Mouse (Mus musculus) limb, embryonic 13.5 days (tissue): ENCODE results near the gene Naa15. TPM values are rescaled to one million over a fixed set of nuclear protein-coding genes. Genes with fewer than 3 reads are reported as not detected.

Experiments used
- ATAC-seq: fragments of 200-750 bp; cut with Nextera tagmentation; 2 replicates; pipeline ENCODE4 v1.8.0; 2017; ENCODE audit warnings: low read depth, moderate number of reproducible peaks, moderate TSS enrichment; ENCODE audit not compliant: low FRiP score
- H3K27ac ChIP-seq: fragments of 300-500 bp; sonication (generic); 2 replicates; pipeline ENCODE4 v1.5.1; 2015; ENCODE audit warnings: inconsistent platforms, mild to moderate bottlenecking, moderate library complexity
- H3K27me3 ChIP-seq: fragments of 300-500 bp; sonication (generic); 2 replicates; pipeline ENCODE4 v1.6.1; 2015; ENCODE audit warnings: mild to moderate bottlenecking, inconsistent platforms
- H3K36me3 ChIP-seq: fragments of 300-500 bp; sonication (generic); 2 replicates; pipeline ENCODE4 v1.6.1; 2015; ENCODE audit warnings: inconsistent platforms, mild to moderate bottlenecking, moderate library complexity
- H3K4me1 ChIP-seq: fragments of 300-500 bp; sonication (generic); 2 replicates; pipeline ENCODE4 v1.6.1; 2015; ENCODE audit warnings: inconsistent platforms
- H3K4me2 ChIP-seq: fragments of 300-500 bp; sonication (generic); replicated peaks from 2 replicates; pipeline ENCODE4 v1.6.1; 2015; ENCODE audit warnings: inconsistent platforms, mild to moderate bottlenecking, moderate library complexity
- H3K4me3 ChIP-seq: fragments of 300-500 bp; sonication (generic); 2 replicates; pipeline ENCODE4 v1.5.1; 2015; ENCODE audit warnings: moderate library complexity, mild to moderate bottlenecking, inconsistent platforms
- H3K9ac ChIP-seq: fragments of 300-500 bp; sonication (generic); 2 replicates; pipeline ENCODE4 v1.6.1; 2015; ENCODE audit warnings: mild to moderate bottlenecking, inconsistent platforms
- H3K9me3 ChIP-seq: fragments of 300-500 bp; sonication (generic); 2 replicates; pipeline ENCODE4 v1.6.1; 2016; ENCODE audit warnings: inconsistent platforms
- WGBS: fragments of 180-500 bp; shearing (Covaris S2); methylation state at CpG from one replicate; pipeline ENCODE4 v1.1.7; 2015; 5-methylcytosine and 5-hydroxymethylcytosine counted together
- polyA plus RNA-seq: library from polyadenylated mRNA; unstranded; fragments of >200 nt; fragmentation: Nextera tagmentation; extraction: Ambion mirVana; gene quantifications from 2 replicates; pipeline ENCODE4 v1.2.1, GENCODE M21; 2015

Gene Naa15
- polyA plus RNA-seq, 1 experiment from 2014 or later = 51.7 TPM

DNA sequence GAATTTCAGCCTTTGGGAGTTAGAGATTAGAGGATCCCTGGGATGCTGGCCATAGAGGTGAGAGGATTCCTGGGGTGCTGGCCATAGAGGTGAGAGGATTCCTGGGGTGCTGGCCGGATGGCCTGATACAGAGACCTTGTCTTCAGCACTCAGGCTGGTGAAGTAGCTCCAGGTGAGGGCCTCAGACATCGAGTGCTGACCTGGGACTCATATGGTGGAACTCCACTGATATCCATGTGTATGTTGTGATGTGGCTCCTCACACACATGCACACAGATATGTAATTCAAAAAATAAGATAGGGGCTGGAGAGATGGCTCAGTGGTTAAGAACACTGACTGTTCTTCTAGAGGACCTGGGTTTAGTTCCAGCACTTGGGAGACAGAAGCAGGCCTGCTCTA lies 64.9 kb downstream of the Naa15 start:
- H3K4me3 ChIP-seq = no peak overlapping the region
- no peak overlapping the region for H3K27ac ChIP-seq
- ATAC-seq = no peak
- H3K36me3 ChIP-seq = peaks cover 8% of the 10 kb centered on the region
- no peaks in the 10 kb centered on the region for H3K9me3 ChIP-seq
- no peaks in the 10 kb centered on the region for H3K27me3 ChIP-seq
- 43% methylated on average over 2 of the region's 2 CpGs for WGBS
- H3K9ac ChIP-seq = no peak overlapping the region
- no peak overlapping the region for H3K4me2 ChIP-seq
- peaks cover 19% of the 10 kb centered on the region for H3K4me1 ChIP-seq

DNA sequence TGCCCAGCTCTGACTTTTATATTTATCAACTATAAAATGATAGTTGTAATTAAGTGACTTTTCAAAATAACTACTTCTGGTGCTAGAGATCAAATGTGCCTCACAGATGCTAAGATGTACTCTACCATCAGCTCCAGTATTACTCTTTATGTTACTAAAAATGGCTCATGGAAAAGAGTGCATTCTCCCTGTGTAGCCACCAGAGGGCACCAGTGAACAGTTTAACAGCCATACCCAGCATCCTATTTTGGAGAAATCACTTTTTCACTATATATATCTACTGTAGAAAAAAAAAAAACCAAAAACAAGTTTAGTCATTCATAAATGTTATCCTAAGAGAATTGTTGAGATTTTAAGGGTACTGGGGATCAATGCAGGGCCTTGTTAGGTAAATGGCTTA lies 66.1 kb downstream of the Naa15 start:
- H3K27me3 ChIP-seq = no peaks in the 10 kb centered on the region
- no peaks in the 10 kb centered on the region for H3K36me3 ChIP-seq
- H3K27ac ChIP-seq = no peak overlapping the region
- no peak overlapping the region for H3K4me3 ChIP-seq
- peaks cover 22% of the 10 kb centered on the region for H3K4me1 ChIP-seq
- H3K9ac ChIP-seq = no peak overlapping the region
- no peak for ATAC-seq
- no peaks in the 10 kb centered on the region for H3K9me3 ChIP-seq
- H3K4me2 ChIP-seq = no peak overlapping the region

DNA sequence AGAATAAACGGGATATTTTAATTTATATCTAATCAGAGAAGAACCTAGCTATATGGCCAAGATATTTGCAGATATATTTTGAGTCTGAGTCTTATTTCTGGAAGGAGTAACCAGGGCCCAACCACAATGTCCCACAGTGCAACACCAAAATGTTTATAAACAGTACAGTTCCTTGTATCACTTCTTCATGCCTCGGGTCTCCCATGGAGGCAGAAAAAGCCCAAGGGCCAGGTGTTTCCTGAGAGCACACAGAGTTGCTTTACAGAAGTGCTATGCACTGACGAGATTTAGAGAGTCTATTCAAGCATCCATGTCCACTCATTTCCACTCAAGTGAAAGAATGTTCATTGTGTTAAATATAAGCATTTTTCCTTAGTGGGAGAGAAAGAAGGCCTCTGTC lies 66.9 kb downstream of the Naa15 start:
- H3K4me3 ChIP-seq = no peak overlapping the region
- H3K9me3 ChIP-seq = no peaks in the 10 kb centered on the region
- ATAC-seq = no peak
- H3K9ac ChIP-seq = no peak overlapping the region
- H3K4me1 ChIP-seq = peaks cover 26% of the 10 kb centered on the region
- no peaks in the 10 kb centered on the region for H3K36me3 ChIP-seq
- WGBS = 59% methylated on average over 3 of the region's 3 CpGs
- no peak overlapping the region for H3K27ac ChIP-seq
- H3K27me3 ChIP-seq = no peaks in the 10 kb centered on the region
- H3K4me2 ChIP-seq = no peak overlapping the region

DNA sequence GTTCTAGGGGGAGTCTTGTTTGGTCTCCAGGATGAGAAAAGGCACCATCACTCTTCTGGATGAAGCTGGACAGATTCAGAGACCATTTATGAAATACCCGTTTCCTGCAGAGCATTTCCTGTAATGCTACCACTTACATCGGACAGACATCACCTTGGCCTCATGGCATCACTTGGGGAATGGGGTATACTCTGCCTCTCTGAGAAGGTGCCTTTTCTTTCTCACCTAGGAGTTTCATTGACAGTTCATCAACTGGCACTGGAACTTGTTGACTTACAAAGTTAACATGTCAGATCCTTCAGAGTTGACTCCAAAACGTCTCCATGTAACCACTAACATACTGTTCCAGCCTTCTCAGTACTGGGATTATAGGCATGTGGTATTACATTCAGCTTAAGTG lies 67.8 kb downstream of the Naa15 start:
- Histone ChIP-seq H3K27me3 (no peaks in the 10 kb centered on the region), H3K9ac (peak overlapping the region; percentile 92), H3K4me2 (peak overlapping the region; percentile 77), H3K27ac (no peak overlapping the region), H3K9me3 (no peaks in the 10 kb centered on the region), H3K4me1 (peaks cover 26% of the 10 kb centered on the region), H3K4me3 (peak overlapping the region; percentile 81), H3K36me3 (no peaks in the 10 kb centered on the region)
- 76% methylated on average over 3 of the region's 3 CpGs for WGBS
- ATAC-seq = no peak

DNA sequence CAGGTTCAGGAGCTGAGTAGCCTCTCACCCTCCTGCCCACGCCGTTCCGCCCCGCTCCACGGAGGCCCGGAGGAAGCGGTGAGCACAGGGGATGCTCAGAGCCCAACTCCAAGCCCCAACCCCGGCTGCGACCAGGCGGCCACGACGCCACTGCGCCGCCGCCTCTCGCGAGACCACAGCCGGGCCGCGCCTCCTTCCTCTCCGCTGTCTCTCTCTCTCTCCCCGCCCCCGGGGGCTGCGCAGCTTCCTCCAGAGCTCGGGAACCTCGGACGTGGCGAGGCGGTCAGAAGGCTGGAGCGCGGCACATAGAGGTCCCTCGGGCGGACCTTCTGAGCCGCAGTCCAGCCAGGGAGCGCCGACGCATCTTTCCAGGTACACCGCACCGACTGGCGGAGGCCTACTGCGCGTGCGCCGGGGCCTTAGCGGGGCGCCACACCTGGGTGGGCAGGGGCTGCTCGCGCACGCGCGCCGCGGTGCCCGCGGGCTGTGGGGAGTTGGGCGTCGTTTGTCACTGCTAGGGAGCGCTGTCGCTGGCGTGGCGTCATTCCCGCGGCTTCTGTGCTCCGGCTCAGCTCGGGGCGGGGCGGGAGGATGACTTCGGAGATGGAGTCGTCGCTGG lies 68.9 kb downstream of the Naa15 start, which contains the start of gene Rab33b:
TSS of gene Rab33b (plus strand) at position 180 of the 619 bp plus-strand sequence.
- H3K27ac ChIP-seq = peak within 1 kb of the TSS; percentile 92
- ATAC-seq = peak; percentile 96
- under 1% methylated on average over 70 of the region's 70 CpGs for WGBS
- H3K36me3 ChIP-seq = no peaks in the 10 kb centered on the region
- H3K9ac ChIP-seq = peak within 1 kb of the TSS; percentile 92
- no peaks in the 10 kb centered on the region for H3K27me3 ChIP-seq
- peaks cover 26% of the 10 kb centered on the region for H3K4me1 ChIP-seq
- H3K9me3 ChIP-seq = no peaks in the 10 kb centered on the region
- H3K4me2 ChIP-seq = peak within 1 kb of the TSS; percentile 77
- peak within 1 kb of the TSS; percentile 81 for H3K4me3 ChIP-seq

DNA sequence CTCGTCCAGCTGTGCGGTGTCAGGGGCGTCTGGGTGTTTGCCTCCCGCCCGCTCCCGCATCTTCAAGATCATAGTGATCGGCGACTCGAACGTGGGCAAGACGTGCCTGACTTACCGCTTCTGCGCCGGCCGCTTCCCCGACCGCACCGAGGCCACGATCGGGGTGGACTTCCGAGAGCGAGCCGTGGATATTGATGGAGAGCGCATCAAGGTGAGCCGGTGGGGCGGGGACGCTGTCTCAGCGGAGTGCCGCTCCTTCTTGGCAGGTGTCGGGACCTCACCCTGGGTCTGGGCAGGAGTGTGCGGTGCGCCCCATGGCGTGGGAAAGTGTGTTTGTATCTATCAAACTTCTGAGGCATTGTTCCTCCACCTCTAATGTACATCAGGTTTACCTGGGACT lies 69.4 kb downstream of the Naa15 start:
- ATAC-seq = peak; percentile 15
- peak overlapping the region; percentile 92; the same call in 1 of the 2 replicates for H3K27ac ChIP-seq
- no peaks in the 10 kb centered on the region for H3K27me3 ChIP-seq
- WGBS = under 1% methylated on average over 33 of the region's 33 CpGs
- H3K9ac ChIP-seq = peak overlapping the region; percentile 92
- H3K36me3 ChIP-seq = no peaks in the 10 kb centered on the region
- H3K4me1 ChIP-seq = peaks cover 26% of the 10 kb centered on the region
- H3K4me3 ChIP-seq = peak overlapping the region; percentile 81
- H3K4me2 ChIP-seq = peak overlapping the region; percentile 77
- H3K9me3 ChIP-seq = no peaks in the 10 kb centered on the region

DNA sequence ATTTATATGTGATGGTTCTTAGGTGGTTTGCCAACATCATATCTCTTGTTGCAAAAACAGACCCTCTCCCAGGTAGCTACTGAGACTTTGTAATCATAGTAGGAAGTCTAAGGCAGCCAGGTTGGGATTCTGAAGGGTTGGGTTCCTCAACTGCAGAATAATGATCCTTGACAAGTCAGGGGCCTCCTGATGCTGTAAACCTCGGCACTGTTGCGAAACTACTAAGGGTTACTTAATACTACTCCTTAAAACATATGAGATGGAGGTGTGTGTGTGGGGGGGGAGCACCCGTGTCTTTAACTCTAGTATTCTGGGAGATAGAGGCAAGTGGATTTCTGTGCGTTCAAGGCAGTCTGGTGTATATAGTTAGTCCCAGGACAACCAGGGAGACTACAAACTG lies 70.4 kb downstream of the Naa15 start:
- H3K4me2 ChIP-seq = peak overlapping the region; percentile 77
- H3K9me3 ChIP-seq = no peaks in the 10 kb centered on the region
- no peak overlapping the region for H3K27ac ChIP-seq
- ATAC-seq = no peak
- peak overlapping the region; percentile 92 for H3K9ac ChIP-seq
- H3K27me3 ChIP-seq = no peaks in the 10 kb centered on the region
- H3K4me3 ChIP-seq = peak overlapping the region; percentile 81
- peaks cover 30% of the 10 kb centered on the region for H3K4me1 ChIP-seq
- WGBS = 59% methylated on average over 4 of the region's 4 CpGs
- H3K36me3 ChIP-seq = no peaks in the 10 kb centered on the region

DNA sequence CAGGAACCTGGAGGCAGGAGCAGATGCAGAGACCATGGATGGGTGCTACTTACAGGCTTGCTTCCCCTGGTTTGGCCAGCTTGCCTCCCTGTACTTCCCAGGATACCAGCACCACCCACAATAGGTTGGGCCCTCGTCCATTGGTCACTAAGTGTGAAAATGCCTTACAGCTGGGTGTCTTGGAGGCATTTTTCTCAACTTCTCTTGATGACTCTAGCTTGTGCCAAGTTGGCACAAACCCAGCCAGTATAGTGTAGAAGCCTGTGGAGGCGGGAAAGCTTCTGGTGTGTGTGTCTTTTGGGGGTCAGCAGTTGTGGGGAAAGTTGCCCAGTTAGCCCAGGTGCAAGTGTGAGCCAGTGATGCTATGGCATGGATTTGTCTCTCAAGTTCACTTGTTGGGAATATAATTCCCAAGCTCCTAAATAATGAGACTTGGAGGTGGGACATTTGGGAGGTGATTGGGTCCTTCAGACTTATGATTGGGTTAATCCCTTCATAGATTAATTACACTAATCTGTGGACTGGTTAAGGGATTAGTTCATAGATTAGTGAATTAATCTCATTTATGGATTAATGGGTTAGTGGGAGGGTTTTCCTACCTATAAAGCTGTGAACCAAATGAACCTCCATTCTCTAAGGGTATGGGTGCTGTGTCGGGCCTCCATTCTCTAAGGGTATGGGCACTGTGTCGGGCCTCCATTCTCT lies 71.7 kb downstream of the Naa15 start:
- Histone ChIP-seq H3K9ac (no peak overlapping the region), H3K36me3 (no peaks in the 10 kb centered on the region), H3K4me2 (no peak overlapping the region), H3K27ac (no peak overlapping the region), H3K9me3 (no peaks in the 10 kb centered on the region), H3K4me3 (no peak overlapping the region), H3K4me1 (peaks cover 30% of the 10 kb centered on the region), H3K27me3 (no peaks in the 10 kb centered on the region)
- ATAC-seq = no peak
- 84% methylated on average over 4 of the region's 4 CpGs for WGBS

DNA sequence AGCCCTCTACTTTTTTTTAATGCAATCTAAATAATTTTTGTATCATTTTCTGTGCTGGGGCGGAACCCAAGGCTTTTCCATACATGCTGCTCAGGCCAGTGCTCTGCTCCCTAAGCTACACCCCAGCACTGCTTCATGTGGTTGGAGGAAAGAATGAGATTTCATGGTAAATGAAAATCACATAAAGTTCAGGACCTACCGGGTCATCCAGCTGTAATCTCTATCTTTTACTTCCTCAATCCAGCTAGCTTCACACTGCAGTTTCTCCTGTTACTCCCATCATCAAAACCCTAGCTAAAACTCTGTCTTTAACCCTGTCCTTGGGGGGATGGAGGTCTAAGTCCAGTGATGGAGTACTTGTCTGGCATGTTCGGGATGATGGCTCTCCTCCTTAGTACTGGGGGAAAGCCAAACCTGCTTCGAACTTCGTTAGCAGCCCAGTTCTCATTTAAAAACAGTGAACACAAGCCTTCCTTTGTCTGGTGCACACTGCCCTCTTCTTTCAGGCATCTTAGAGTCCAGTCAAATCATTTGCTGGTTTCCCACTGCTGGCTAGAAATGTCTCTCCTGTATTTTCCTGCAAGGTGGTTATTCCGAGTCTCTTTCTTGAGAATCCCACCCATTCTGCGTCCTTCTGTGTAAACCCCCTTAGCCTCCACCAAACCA lies 75.3 kb downstream of the Naa15 start:
- Histone ChIP-seq H3K4me1 (peaks cover 17% of the 10 kb centered on the region), H3K27me3 (no peaks in the 10 kb centered on the region), H3K4me3 (no peak overlapping the region), H3K27ac (no peak overlapping the region; the same call in 1 of the 2 replicates), H3K36me3 (peaks cover 21% of the 10 kb centered on the region), H3K9me3 (no peaks in the 10 kb centered on the region), H3K4me2 (no peak overlapping the region), H3K9ac (no peak overlapping the region)
- no peak for ATAC-seq
- 76% methylated on average over 7 of the region's 7 CpGs for WGBS

DNA sequence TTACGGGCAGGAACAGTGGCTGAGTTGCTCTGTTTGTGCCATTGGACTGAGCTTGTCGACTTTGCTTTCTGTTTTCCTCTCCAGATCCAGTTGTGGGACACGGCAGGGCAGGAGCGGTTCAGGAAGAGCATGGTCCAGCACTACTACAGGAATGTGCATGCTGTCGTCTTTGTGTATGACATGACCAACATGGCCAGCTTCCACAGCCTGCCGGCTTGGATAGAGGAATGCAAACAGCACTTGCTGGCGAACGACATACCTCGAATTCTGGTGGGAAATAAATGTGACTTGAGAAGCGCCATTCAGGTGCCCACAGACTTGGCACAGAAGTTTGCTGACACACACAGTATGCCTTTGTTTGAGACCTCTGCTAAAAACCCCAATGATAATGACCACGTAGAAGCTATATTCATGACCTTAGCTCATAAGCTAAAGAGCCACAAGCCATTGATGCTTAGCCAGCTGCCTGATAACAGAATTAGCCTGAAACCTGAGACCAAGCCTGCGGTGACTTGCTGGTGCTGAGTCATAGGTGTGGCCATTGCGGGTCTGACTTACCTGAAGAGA lies 78.4 kb downstream of the Naa15 start:
- 80% methylated on average over 13 of the region's 13 CpGs for WGBS
- ATAC-seq = no peak
- peaks cover 4% of the 10 kb centered on the region; the same call in 1 of the 2 replicates for H3K4me1 ChIP-seq

DNA sequence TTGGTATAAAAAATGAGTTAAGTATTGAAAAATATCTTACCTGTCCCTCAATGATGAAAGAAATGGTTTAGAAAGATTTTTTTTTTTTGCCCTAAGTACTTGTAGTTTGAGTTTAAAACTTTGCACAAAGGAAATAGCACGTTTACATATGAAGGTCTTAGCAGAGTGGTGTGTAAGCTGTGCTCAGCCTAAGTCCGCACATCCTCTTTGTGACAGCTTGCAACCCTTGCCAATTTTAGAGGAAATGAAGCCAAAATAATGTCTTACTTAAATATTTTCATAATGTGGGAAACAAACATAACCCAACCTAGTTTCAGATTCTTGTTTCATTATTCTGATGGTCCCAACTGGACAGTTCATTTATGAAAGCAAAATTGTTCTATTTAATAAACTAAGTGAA lies 79.5 kb downstream of the Naa15 start:
- no peak overlapping the region for H3K4me2 ChIP-seq
- no peak overlapping the region for H3K4me3 ChIP-seq
- peaks cover 4% of the 10 kb centered on the region; the same call in 1 of the 2 replicates for H3K4me1 ChIP-seq
- no peaks in the 10 kb centered on the region for H3K9me3 ChIP-seq
- H3K27ac ChIP-seq = no peak overlapping the region
- H3K27me3 ChIP-seq = no peaks in the 10 kb centered on the region
- H3K36me3 ChIP-seq = peaks cover 30% of the 10 kb centered on the region
- no peak overlapping the region for H3K9ac ChIP-seq
- no peak for ATAC-seq
- 84% methylated on average over 2 of the region's 2 CpGs for WGBS

More for the DNA sequence above, 78.4 kb downstream of the Naa15 start:
- no peak overlapping the region for H3K4me2 ChIP-seq
- H3K4me3 ChIP-seq = no peak overlapping the region
- no peaks in the 10 kb centered on the region for H3K9me3 ChIP-seq
- H3K27me3 ChIP-seq = no peaks in the 10 kb centered on the region
- H3K36me3 ChIP-seq = peaks cover 30% of the 10 kb centered on the region
- no peak overlapping the region for H3K9ac ChIP-seq
- no peak overlapping the region for H3K27ac ChIP-seq

DNA sequence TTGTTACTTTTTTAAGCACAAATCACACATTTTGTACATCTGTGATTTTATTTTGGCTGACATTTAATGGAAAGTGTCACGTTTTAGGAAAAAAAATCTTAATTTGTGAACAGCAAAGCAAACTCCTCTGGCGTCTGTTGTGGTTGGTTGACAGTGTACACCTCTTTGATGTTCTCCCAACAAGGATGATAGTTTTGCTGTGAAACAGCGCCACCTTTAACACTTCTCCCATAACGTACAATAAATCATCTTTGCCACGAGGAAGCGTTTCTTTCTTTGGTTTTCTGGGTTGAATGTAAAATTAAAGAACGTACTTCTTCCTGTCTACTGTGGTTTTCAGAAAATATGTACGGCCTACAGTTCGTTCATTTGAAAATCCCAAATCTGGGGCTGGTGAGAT lies 80.7 kb downstream of the Naa15 start:
- Histone ChIP-seq H3K27ac (no peak overlapping the region), H3K4me1 (no peaks in the 10 kb centered on the region), H3K36me3 (peaks cover 30% of the 10 kb centered on the region), H3K9me3 (no peaks in the 10 kb centered on the region), H3K27me3 (no peaks in the 10 kb centered on the region), H3K4me3 (no peak overlapping the region), H3K9ac (no peak overlapping the region), H3K4me2 (no peak overlapping the region)
- WGBS = 90% methylated on average over 9 of the region's 9 CpGs
- ATAC-seq = no peak
